Mouse (Mus musculus) gastrocnemius, postnatal 14 days (tissue): ENCODE measurements around the gene Cct6b. TPM values are rescaled to one million over a fixed set of nuclear protein-coding genes. Genes with fewer than 3 reads are reported as not detected.

Source experiments
- DNase-seq: peaks from one replicate; pipeline ENCODE4 v3.0.0; 2021; ENCODE audit warnings: mixed read lengths
- intact Hi-C: fragments of 180-260 bp; cut with DNase I; formaldehyde crosslinking; loops from one replicate; pipeline ENCODE4 v1.15.1; 2025; ENCODE audit warnings: low total_unique reads
- long read RNA-seq, 2 experiments: library from polyadenylated mRNA; stranded (forward); transcript quantifications; one replicate each; pipeline ENCODE4 v2.0.0; 2021
- total RNA-seq, 2 experiments: library from RNA; stranded (reverse); gene quantifications; 2 replicates each; pipeline ENCODE4 v1.2.3; 2021

Gene Cct6b
- total RNA-seq, result under 1 TPM; 0.16 to 0.29 TPM
- long read RNA-seq, experiment 1, partial matches to known transcripts, result 2 of 2 reads
- long read RNA-seq, experiment 1, other reads (novel, unspliced or antisense), result 0 of 2 reads
- long read RNA-seq, experiment 2, result 0 reads

GRCm38 (mm10) chr11:82763742-82764437 lies at the start of gene Cct6b, which contains the start of gene Zfp830:
Gene Cct6b, minus strand, starts transcription at chr11:82764321.
Gene Zfp830, plus strand, starts transcription at chr11:82764345.
- DNase-seq, result peak; percentile 92
- intact Hi-C loops, result no loop called here

GRCm38 (mm10) chr11:82808485-82808884 lies 44.4 kb upstream of the Cct6b start:
- DNase-seq, result no peak
- intact Hi-C loops, result no loop called here

- no peak for DNase-seq
- intact Hi-C loops, result no loop called here
These were observed 43.2 kb upstream of the Cct6b start for GRCm38 (mm10) chr11:82807370-82807769.

- intact Hi-C loops, result no loop called here
These were observed 42.5 kb upstream of the Cct6b start for GRCm38 (mm10) chr11:82806656-82807055.

GRCm38 (mm10) chr11:82783453-82783852 lies 19.3 kb upstream of the Cct6b start:
- DNase-seq, result no peak
- intact Hi-C loops, result no loop called here

More at GRCm38 (mm10) chr11:82806656-82807055, 42.5 kb upstream of the Cct6b start:
- DNase-seq, result no peak

GRCm38 (mm10) chr11:82782197-82782596 lies 18.1 kb upstream of the Cct6b start:
- intact Hi-C loops, result no loop called here
- no peak for DNase-seq

- DNase-seq, result peak; percentile 94
- intact Hi-C loops, result no loop called here
These were observed 17.1 kb upstream of the Cct6b start, which contains the start of gene Lig3 for GRCm38 (mm10) chr11:82780983-82781903. Gene Lig3, plus strand, starts transcription at chr11:82781108.

GRCm38 (mm10) chr11:82780134-82780533 lies 16.0 kb upstream of the Cct6b start:
- no peak for DNase-seq
- intact Hi-C loops, result no loop called here

- intact Hi-C loops, result no loop called here
- no peak for DNase-seq
These were observed 360 bp upstream of the Cct6b start for GRCm38 (mm10) chr11:82764438-82764924.

GRCm38 (mm10) chr11:82763261-82763660 lies 860 bp downstream of the Cct6b start:
- intact Hi-C loops, result no loop called here
- DNase-seq, result no peak

GRCm38 (mm10) chr11:82762286-82762829 lies 1.8 kb downstream of the Cct6b start:
- no peak for DNase-seq
- intact Hi-C loops, result no loop called here

GRCm38 (mm10) chr11:82755919-82756318 lies 8.2 kb downstream of the Cct6b start:
- intact Hi-C loops, result no loop called here
- DNase-seq, result no peak

GRCm38 (mm10) chr11:82752349-82753115 lies 11.6 kb downstream of the Cct6b start:
- intact Hi-C loops, result no loop called here
- no peak for DNase-seq

GRCm38 (mm10) chr11:82746857-82747366 lies 17.2 kb downstream of the Cct6b start:
- intact Hi-C loops, result loop anchor here (5.0 kb wide), 1 partner anchor 145 kb away; the partner anchor contains the start of genes Fndc8 and Rad51d
- peak; percentile 9 for DNase-seq

- peak; percentile 13 for DNase-seq
- intact Hi-C loops, result loop anchor here (5.0 kb wide), 1 partner anchor 146 kb away; the partner anchor contains the start of genes Fndc8 and Rad51d
These were observed 18.0 kb downstream of the Cct6b start for GRCm38 (mm10) chr11:82746138-82746537.

- intact Hi-C loops, result no loop called here
- no peak for DNase-seq
These were observed 25.1 kb downstream of the Cct6b start for GRCm38 (mm10) chr11:82739006-82739405.

- no peak for DNase-seq
- intact Hi-C loops, result no loop called here
These were observed 29.9 kb downstream of the Cct6b start for GRCm38 (mm10) chr11:82734227-82734626.

GRCm38 (mm10) chr11:82726862-82727261 lies 37.3 kb downstream of the Cct6b start:
- DNase-seq, result no peak
- intact Hi-C loops, result no loop called here

- intact Hi-C loops, result no loop called here
These were observed 44.8 kb downstream of the Cct6b start for GRCm38 (mm10) chr11:82719294-82719693.

More at GRCm38 (mm10) chr11:82719294-82719693, 44.8 kb downstream of the Cct6b start:
- no peak for DNase-seq
